Mouse (Mus musculus): ENCODE results near the gene Ermap. TPM values are rescaled to one million over a fixed set of nuclear protein-coding genes. Genes with fewer than 3 reads are reported as not detected.

Ermap gene
- polyA plus RNA-seq (2014; fragmentation: Nextera tagmentation; extraction: Ambion mirVana) = 6.4 and 8.2 TPM in 2 replicates

DNA sequence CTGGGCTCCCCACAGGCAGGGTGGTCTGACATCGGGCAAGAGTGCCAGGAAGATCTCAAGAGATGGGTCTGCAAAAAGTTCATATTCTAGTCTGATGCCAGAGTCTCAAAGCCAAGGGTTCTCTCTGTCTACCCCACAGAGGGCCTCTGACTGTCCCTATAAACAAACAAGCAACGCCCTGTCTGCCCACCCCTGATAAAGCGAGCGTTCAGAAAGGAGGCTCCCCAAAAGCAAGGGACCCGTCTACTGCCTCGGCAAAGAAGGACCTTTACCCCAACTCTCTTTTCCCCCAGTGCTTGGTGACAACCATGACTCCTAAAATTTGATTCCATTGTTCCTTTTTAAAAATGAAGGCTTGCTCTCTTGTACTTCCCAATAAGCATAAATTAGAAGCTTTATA, at the start of gene Ermap:
Gene Ermap, minus strand, starts transcription at position 148 of the 400 bp plus-strand sequence.
- DNase-seq (ENCODE audit: low spot score) (no peak), ATAC-seq (ENCODE audit: insufficient read depth, low FRiP score, low TSS enrichment) (no peak)
- H3K36me3 ChIP-seq (ENCODE audit: control insufficient read depth, insufficient read depth, low read length) = no peaks in the 10 kb centered on the region
- H3K9ac ChIP-seq (ENCODE audit: low read length) = no peak within 1 kb of the TSS
- no peaks in the 10 kb centered on the region for H3K4me1 ChIP-seq (ENCODE audit: control insufficient read depth, insufficient read depth, low read length)
- H3K27me3 ChIP-seq (ENCODE audit: control insufficient read depth, insufficient read depth, low read length) = no peaks in the 10 kb centered on the region
- H3K4me3 ChIP-seq (ENCODE audit: low read depth, low read length) = no peak within 1 kb of the TSS
- no peak within 1 kb of the TSS for H3K27ac ChIP-seq (ENCODE audit: low read depth, low read length)
- 66% methylated on average over 6 of the region's 6 CpGs for WGBS
- H3K4me2 ChIP-seq (ENCODE audit: low read depth) = no peak within 1 kb of the TSS
- H3K9me3 ChIP-seq (ENCODE audit: control insufficient read depth, low read length) = no peaks in the 10 kb centered on the region

DNA sequence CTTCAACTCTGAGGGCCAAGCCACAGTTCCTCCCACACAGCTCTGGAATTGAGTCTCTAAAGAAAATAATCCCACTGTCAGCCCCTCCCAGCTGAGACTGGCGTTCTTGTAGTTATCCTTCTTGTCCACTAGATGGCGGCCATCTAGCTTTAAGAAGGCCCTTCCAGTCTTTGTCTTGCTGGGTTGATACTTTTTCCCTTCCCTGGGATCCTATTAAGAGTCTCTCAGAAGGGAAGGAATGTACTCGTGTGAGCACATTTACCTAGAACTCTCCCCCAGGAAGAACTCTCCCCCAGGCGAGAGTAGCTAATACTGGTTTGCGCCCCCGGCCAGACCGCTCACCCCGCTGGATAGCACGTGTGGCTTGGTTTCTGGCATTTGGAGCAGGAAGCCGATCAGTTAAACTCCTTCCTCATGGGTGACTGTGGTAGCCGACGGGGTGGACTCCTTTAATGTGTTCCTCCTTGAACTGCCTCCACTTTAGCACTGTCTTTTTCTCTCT, 49.4 kb upstream of the Ermap start:
- Histone ChIP-seq H3K4me1 (ENCODE audit: control insufficient read depth, insufficient read depth, low read length) (no peaks in the 10 kb centered on the region), H3K9ac (ENCODE audit: low read length) (peak overlapping the region; percentile 46), H3K27me3 (ENCODE audit: control insufficient read depth, insufficient read depth, low read length) (no peaks in the 10 kb centered on the region), H3K4me2 (ENCODE audit: low read depth) (no peak overlapping the region), H3K36me3 (ENCODE audit: control insufficient read depth, insufficient read depth, low read length) (peaks cover 5% of the 10 kb centered on the region; the same call in 1 of the 2 replicates), H3K27ac (ENCODE audit: low read depth, low read length) (no peak overlapping the region), H3K9me3 (ENCODE audit: control insufficient read depth, low read length) (no peaks in the 10 kb centered on the region), H3K4me3 (ENCODE audit: low read depth, low read length) (no peak overlapping the region)
- ATAC-seq (ENCODE audit: insufficient read depth, low FRiP score, low TSS enrichment) = peak; percentile 51; the same call in 1 of the 2 replicates
- 48% methylated on average over 12 of the region's 12 CpGs for WGBS
- DNase-seq (ENCODE audit: low spot score) = peak; percentile 52

DNA sequence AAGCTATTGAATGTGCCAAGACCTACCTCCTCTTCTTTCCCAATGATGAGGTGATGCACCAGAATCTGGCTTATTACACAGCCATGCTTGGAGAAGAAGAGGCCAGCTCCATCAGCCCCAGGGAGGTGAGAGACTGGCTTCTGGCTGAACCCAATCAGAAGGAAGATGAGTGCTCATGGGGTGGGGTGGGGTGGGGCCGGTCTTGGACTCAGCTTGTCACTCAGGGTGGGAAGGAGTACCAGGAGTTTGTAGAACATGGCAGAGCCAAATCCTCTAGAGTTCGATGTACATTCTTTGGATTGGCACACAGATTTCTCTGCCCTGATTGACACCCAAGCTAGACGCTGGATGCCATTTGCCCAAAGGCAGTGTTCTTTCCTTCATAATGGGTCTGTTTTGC, 48.9 kb upstream of the Ermap start:
- Histone ChIP-seq H3K27me3 (ENCODE audit: control insufficient read depth, insufficient read depth, low read length) (no peaks in the 10 kb centered on the region), H3K4me2 (ENCODE audit: low read depth) (no peak overlapping the region), H3K4me1 (ENCODE audit: control insufficient read depth, insufficient read depth, low read length) (no peaks in the 10 kb centered on the region), H3K27ac (ENCODE audit: low read depth, low read length) (no peak overlapping the region), H3K36me3 (ENCODE audit: control insufficient read depth, insufficient read depth, low read length) (peaks cover 5% of the 10 kb centered on the region; the same call in 1 of the 2 replicates), H3K9ac (ENCODE audit: low read length) (no peak overlapping the region), H3K9me3 (ENCODE audit: control insufficient read depth, low read length) (no peaks in the 10 kb centered on the region), H3K4me3 (ENCODE audit: low read depth, low read length) (no peak overlapping the region)
- 80% methylated on average over 3 of the region's 3 CpGs for WGBS
- no peak for DNase-seq (ENCODE audit: low spot score)
- ATAC-seq (ENCODE audit: insufficient read depth, low FRiP score, low TSS enrichment) = no peak

DNA sequence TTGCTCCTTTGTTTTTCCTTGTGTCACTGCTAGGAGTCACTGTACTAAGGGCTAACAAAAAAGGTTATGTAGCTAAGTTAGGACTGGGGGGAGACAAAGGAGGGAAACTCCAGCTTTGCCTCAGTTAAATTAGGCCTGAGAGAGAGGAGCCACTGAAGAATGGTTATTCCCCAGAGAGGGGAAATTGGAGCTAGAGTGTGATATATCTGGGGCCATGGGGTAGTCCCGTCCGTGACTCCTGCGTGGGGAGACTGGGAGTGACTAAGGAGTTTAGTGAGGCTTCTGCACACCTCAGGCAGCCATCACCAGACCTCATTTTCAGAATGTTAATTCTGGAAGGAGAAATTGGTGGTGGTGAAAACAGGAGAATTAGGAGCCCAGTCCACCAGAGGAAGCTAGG, 44.5 kb upstream of the Ermap start:
- Histone ChIP-seq H3K4me3 (ENCODE audit: low read depth, low read length) (no peak overlapping the region), H3K4me1 (ENCODE audit: control insufficient read depth, insufficient read depth, low read length) (no peaks in the 10 kb centered on the region), H3K27me3 (ENCODE audit: control insufficient read depth, insufficient read depth, low read length) (no peaks in the 10 kb centered on the region), H3K27ac (ENCODE audit: low read depth, low read length) (no peak overlapping the region), H3K9me3 (ENCODE audit: control insufficient read depth, low read length) (no peaks in the 10 kb centered on the region), H3K9ac (ENCODE audit: low read length) (no peak overlapping the region), H3K4me2 (ENCODE audit: low read depth) (peak overlapping the region; percentile 87), H3K36me3 (ENCODE audit: control insufficient read depth, insufficient read depth, low read length) (no peaks in the 10 kb centered on the region; the same call in 1 of the 2 replicates)
- 76% methylated on average over 3 of the region's 3 CpGs for WGBS
- ATAC-seq (ENCODE audit: insufficient read depth, low FRiP score, low TSS enrichment) (no peak), DNase-seq (ENCODE audit: low spot score) (no peak)

GRCm38 (mm10) chr4:119233256-119233901, 43.6 kb upstream of the Ermap start:
- Histone ChIP-seq H3K4me3 (ENCODE audit: low read depth, low read length) (peak overlapping the region; percentile 90), H3K27ac (ENCODE audit: low read depth, low read length) (no peak overlapping the region), H3K36me3 (ENCODE audit: control insufficient read depth, insufficient read depth, low read length) (no peaks in the 10 kb centered on the region; the same call in 1 of the 2 replicates), H3K9me3 (ENCODE audit: control insufficient read depth, low read length) (no peaks in the 10 kb centered on the region), H3K27me3 (ENCODE audit: control insufficient read depth, insufficient read depth, low read length) (no peaks in the 10 kb centered on the region), H3K4me2 (ENCODE audit: low read depth) (peak overlapping the region; percentile 87), H3K4me1 (ENCODE audit: control insufficient read depth, insufficient read depth, low read length) (no peaks in the 10 kb centered on the region), H3K9ac (ENCODE audit: low read length) (peak overlapping the region; percentile 73)
- WGBS = under 1% methylated on average over 36 of the region's 36 CpGs
- DNase-seq (ENCODE audit: low spot score) (peak; percentile 73), ATAC-seq (ENCODE audit: insufficient read depth, low FRiP score, low TSS enrichment) (peak; percentile 10; the same call in 1 of the 2 replicates)

- no peaks in the 10 kb centered on the region for H3K4me1 ChIP-seq (ENCODE audit: control insufficient read depth, insufficient read depth, low read length)
- H3K9me3 ChIP-seq (ENCODE audit: control insufficient read depth, low read length) = no peaks in the 10 kb centered on the region
- H3K4me3 ChIP-seq (ENCODE audit: low read depth, low read length) = peak within 1 kb of the TSS; percentile 90
- DNase-seq (ENCODE audit: low spot score) = peak; percentile 98
- H3K27me3 ChIP-seq (ENCODE audit: control insufficient read depth, insufficient read depth, low read length) = no peaks in the 10 kb centered on the region
- peak within 1 kb of the TSS; percentile 86 for H3K9ac ChIP-seq (ENCODE audit: low read length)
- H3K27ac ChIP-seq (ENCODE audit: low read depth, low read length) = 0 out of 2 replicates have a peak within 1 kb of the TSS, but pooled peaks have one; percentile 14
- peak within 1 kb of the TSS; percentile 87 for H3K4me2 ChIP-seq (ENCODE audit: low read depth)
- ATAC-seq (ENCODE audit: insufficient read depth, low FRiP score, low TSS enrichment) = peak; percentile 97
- WGBS = under 1% methylated on average over 70 of the region's 71 CpGs
- H3K36me3 ChIP-seq (ENCODE audit: control insufficient read depth, insufficient read depth, low read length) = no peaks in the 10 kb centered on the region; the same call in 1 of the 2 replicates
These were observed 42.8 kb upstream of the Ermap start, which contains the start of the genes AU022252 and P3h1 for GRCm38 (mm10) chr4:119232410-119233255. TSS of gene AU022252 (minus strand) at chr4:119232712. TSS of gene P3h1 (plus strand) at chr4:119232915.

GRCm38 (mm10) chr4:119226751-119227150, 36.9 kb upstream of the Ermap start:
- ATAC-seq (ENCODE audit: insufficient read depth, low FRiP score, low TSS enrichment) (no peak), DNase-seq (ENCODE audit: low spot score) (no peak)
- H3K27ac ChIP-seq (ENCODE audit: low read depth, low read length) = no peak overlapping the region
- no peaks in the 10 kb centered on the region for H3K27me3 ChIP-seq (ENCODE audit: control insufficient read depth, insufficient read depth, low read length)
- no peak overlapping the region for H3K4me3 ChIP-seq (ENCODE audit: low read depth, low read length)
- H3K4me2 ChIP-seq (ENCODE audit: low read depth) = no peak overlapping the region
- no peaks in the 10 kb centered on the region for H3K9me3 ChIP-seq (ENCODE audit: control insufficient read depth, low read length)
- H3K4me1 ChIP-seq (ENCODE audit: control insufficient read depth, insufficient read depth, low read length) = no peaks in the 10 kb centered on the region
- 92% methylated on average over 11 of the region's 11 CpGs for WGBS
- H3K36me3 ChIP-seq (ENCODE audit: control insufficient read depth, insufficient read depth, low read length) = peaks cover 18% of the 10 kb centered on the region
- no peak overlapping the region for H3K9ac ChIP-seq (ENCODE audit: low read length)

DNA sequence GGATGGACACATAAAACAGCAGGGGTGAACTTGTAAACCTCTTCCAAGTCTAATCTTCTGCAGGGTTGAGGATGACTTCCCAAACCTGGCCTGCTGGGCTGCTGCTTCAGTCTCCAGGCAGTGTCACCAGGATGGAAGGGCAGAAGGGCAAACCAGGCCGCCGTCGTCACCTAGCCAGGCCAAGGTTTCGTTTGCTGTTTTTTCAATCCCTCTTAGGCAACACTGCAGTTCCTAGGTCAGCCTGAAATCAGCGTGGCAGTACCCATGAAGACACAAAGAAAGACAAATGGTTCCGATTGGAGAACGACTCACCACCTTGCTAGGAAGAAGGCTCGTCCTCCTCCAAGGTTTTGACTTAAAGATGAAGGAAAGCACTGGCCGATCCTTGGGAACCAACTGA, 35.9 kb upstream of the Ermap start:
- Histone ChIP-seq H3K36me3 (ENCODE audit: control insufficient read depth, insufficient read depth, low read length) (peaks cover 18% of the 10 kb centered on the region), H3K4me3 (ENCODE audit: low read depth, low read length) (no peak overlapping the region)

More for the DNA sequence above, 35.9 kb upstream of the Ermap start:
- Histone ChIP-seq H3K27ac (ENCODE audit: low read depth, low read length) (no peak overlapping the region), H3K4me2 (ENCODE audit: low read depth) (no peak overlapping the region), H3K9ac (ENCODE audit: low read length) (no peak overlapping the region), H3K27me3 (ENCODE audit: control insufficient read depth, insufficient read depth, low read length) (no peaks in the 10 kb centered on the region), H3K4me1 (ENCODE audit: control insufficient read depth, insufficient read depth, low read length) (no peaks in the 10 kb centered on the region), H3K9me3 (ENCODE audit: control insufficient read depth, low read length) (no peaks in the 10 kb centered on the region)
- DNase-seq (ENCODE audit: low spot score) = no peak
- ATAC-seq (ENCODE audit: insufficient read depth, low FRiP score, low TSS enrichment) = no peak
- WGBS = 90% methylated on average over 9 of the region's 9 CpGs
